Mouse (Mus musculus): ENCODE results near the gene Cd4. TPM values are rescaled to one million over a fixed set of nuclear protein-coding genes. Genes with fewer than 3 reads are reported as not detected.
"Not testable (repeated sequence)": the region's sequence is repeated elsewhere in the genome, so short reads cannot be mapped to it uniquely, and the experiment has no call there.

Cd4 gene
- polyA plus RNA-seq, 1 experiment from 2014 or later: 0.41 TPM

GRCm38 (mm10) chr6:124834512-124835081, 53.4 kb downstream of the Cd4 start:
- Histone ChIP-seq H3K36me3 (0 out of 2 replicates have a peak, but pooled peaks cover 15% of the 10 kb centered on the region), H3K9ac (no peak overlapping the region)
- 76% methylated on average over 6 of the region's 6 CpGs for WGBS

GRCm38 (mm10) chr6:124831649-124832048, 56.4 kb downstream of the Cd4 start:
- ATAC-seq (ENCODE audit: insufficient read depth, low FRiP score, low read depth): no peak
- no peak overlapping the region for H3K27ac ChIP-seq
- 0 out of 2 replicates have a peak, but pooled peaks cover 15% of the 10 kb centered on the region for H3K36me3 ChIP-seq
- H3K4me1 ChIP-seq: peaks cover 15% of the 10 kb centered on the region; the same call in 1 of the 2 replicates
- H3K9ac ChIP-seq: no peak overlapping the region
- H3K9me3 ChIP-seq: no peaks in the 10 kb centered on the region
- H3K4me2 ChIP-seq: no peak overlapping the region
- WGBS: 93% methylated on average over 8 of the region's 8 CpGs
- no peak overlapping the region for H3K4me3 ChIP-seq (replicated peaks)
- no peaks in the 10 kb centered on the region for H3K27me3 ChIP-seq (replicated peaks)

More at GRCm38 (mm10) chr6:124834512-124835081, 53.4 kb downstream of the Cd4 start:
- Histone ChIP-seq H3K4me1 (peaks cover 17% of the 10 kb centered on the region), H3K4me3 (replicated peaks) (no peak overlapping the region), H3K4me2 (no peak overlapping the region), H3K9me3 (no peaks in the 10 kb centered on the region), H3K27me3 (replicated peaks) (no peaks in the 10 kb centered on the region), H3K27ac (peak overlapping the region; percentile 51; the same call in 1 of the 2 replicates)
- no peak for ATAC-seq (ENCODE audit: insufficient read depth, low FRiP score, low read depth)

DNA sequence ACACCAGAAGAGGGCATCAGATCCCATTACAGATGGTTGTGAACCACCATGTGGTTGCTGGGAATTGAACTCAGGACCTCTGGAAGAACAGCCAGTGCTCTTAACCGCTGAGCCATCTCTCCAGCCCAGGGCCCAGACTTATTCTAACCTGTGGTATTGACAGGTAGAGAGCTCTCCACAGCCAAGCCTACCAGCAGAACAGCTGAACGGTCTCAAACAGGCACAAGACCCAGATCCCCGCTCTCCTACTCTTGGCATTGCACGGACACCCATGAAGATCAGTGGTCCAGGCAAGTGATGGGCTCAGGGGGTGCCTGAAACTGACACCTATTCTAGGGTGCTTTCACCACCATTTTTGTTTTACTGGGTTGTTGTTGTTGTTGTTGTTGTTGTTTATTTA, 56.8 kb downstream of the Cd4 start:
- not testable (repeated sequence) for H3K27me3 ChIP-seq (replicated peaks); H3K9me3 ChIP-seq; H3K27ac ChIP-seq; H3K9ac ChIP-seq; ATAC-seq (ENCODE audit: insufficient read depth, low FRiP score, low read depth)
- Histone ChIP-seq H3K4me1 (peaks cover 15% of the 10 kb centered on the region; the same call in 1 of the 2 replicates), H3K4me3 (replicated peaks) (peak overlapping the region; percentile 79), H3K36me3 (0 out of 2 replicates have a peak, but pooled peaks cover 15% of the 10 kb centered on the region), H3K4me2 (peak overlapping the region; percentile 78)
- 92% methylated on average over 4 of the region's 4 CpGs for WGBS

DNA sequence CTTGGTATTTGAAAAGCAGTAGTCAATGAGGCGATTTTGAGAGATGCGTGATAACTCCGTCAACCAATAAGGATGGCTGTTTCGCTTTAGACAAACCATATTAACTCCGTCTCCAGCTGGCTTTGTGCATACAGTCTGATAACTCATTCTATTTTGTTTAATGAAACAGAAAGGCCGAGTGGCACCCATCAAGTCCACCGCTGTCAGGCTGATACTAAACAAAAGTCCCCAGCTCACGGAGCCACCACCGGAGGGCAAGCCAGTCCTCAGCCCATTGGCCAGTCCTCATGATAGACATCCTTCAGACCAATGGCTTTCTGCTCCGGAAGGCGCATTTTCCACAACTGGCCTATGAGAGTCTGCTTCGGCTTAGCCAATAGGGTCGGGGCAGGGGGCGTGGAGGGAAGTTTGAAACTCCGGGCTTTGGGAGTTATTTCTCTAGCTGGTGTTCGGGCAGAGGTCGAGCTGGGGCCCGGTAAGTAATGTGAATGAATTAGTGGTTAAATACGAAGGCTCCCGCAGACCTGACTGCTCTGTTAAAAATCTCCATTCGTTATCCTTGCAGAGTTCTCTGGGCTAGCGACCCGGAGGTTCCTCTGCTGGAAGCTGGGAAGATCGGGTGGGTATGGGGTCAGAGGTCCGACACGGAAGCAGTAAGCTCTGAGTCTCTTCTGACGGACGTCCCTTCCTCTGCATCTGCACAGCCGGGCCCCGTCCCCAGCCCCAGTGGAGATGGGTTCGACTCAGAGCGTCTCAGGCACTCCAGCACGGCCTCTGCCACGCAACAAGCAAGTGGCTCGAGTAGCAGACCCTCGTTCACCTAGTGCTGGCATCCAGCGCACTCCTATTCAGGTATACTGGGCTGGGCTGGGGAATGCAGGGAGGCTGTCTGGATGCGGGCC, 58.0 kb downstream of the Cd4 start:
- peak; percentile 85 for ATAC-seq (ENCODE audit: insufficient read depth, low FRiP score, low read depth)
- peak overlapping the region; percentile 94 for H3K27ac ChIP-seq
- under 1% methylated on average over 38 of the region's 38 CpGs for WGBS
- peaks cover 24% of the 10 kb centered on the region for H3K36me3 ChIP-seq
- no peaks in the 10 kb centered on the region for H3K9me3 ChIP-seq
- no peaks in the 10 kb centered on the region for H3K27me3 ChIP-seq (replicated peaks)
- peak overlapping the region; percentile 79 for H3K4me3 ChIP-seq (replicated peaks)
- peak overlapping the region; percentile 78 for H3K4me2 ChIP-seq
- peak overlapping the region; percentile 52 for H3K9ac ChIP-seq
- H3K4me1 ChIP-seq: peaks cover 15% of the 10 kb centered on the region; the same call in 1 of the 2 replicates

- Histone ChIP-seq H3K27ac (peak within 1 kb of the TSS; percentile 94), H3K36me3 (peaks cover 21% of the 10 kb centered on the region), H3K4me2 (peak within 1 kb of the TSS; percentile 78), H3K9me3 (no peaks in the 10 kb centered on the region), H3K4me3 (replicated peaks) (peak within 1 kb of the TSS; percentile 79), H3K27me3 (replicated peaks) (no peaks in the 10 kb centered on the region), H3K9ac (peak within 1 kb of the TSS; percentile 65), H3K4me1 (peaks cover 15% of the 10 kb centered on the region; the same call in 1 of the 2 replicates)
- WGBS: under 1% methylated on average over 55 of the region's 55 CpGs
- peak; percentile 93 for ATAC-seq (ENCODE audit: insufficient read depth, low FRiP score, low read depth)
Observed at GRCm38 (mm10) chr6:124828868-124829798, 58.9 kb downstream of the Cd4 start, which contains the start of the genes Usp5 and Cdca3. TSS of gene Usp5 (minus strand) at chr6:124829484. TSS of gene Cdca3 (plus strand) at chr6:124829547.

DNA sequence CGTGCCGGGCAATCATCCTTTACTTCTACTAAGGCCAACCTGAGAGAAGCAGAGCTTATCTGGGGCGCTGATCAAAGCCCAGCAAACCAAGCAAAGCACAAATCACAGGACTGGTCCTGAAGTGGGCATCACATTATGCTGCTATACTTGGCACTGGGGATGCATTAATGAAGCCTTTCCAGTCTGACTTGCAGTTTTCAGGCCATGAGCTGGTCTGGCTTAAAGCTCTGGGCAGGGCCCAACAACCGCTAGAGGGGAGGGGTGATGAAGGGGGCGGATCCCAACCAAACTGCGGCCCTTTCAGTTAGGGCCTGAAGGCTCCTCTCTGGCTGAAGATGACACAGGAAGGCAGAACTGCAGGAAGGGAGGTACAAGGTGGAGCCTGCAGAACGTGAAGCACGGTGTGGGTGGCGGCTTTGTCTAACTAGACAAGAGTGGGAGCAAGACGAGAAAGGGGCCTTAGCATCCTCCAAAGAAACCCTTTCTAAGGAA, 59.9 kb downstream of the Cd4 start:
- H3K27me3 ChIP-seq (replicated peaks): no peaks in the 10 kb centered on the region
- peak overlapping the region; percentile 25 for H3K9ac ChIP-seq
- 19% methylated on average over 10 of the region's 10 CpGs for whole genome bisulfite sequencing
- peak overlapping the region; percentile 79 for H3K4me3 ChIP-seq (replicated peaks)
- peak overlapping the region; percentile 56; the same call in 1 of the 2 replicates for H3K27ac ChIP-seq
- H3K4me2 ChIP-seq: peak overlapping the region; percentile 71
- peaks cover 25% of the 10 kb centered on the region for H3K36me3 ChIP-seq
- H3K4me1 ChIP-seq: peaks cover 15% of the 10 kb centered on the region; the same call in 1 of the 2 replicates
- ATAC-seq (ENCODE audit: insufficient read depth, low FRiP score, low read depth): no peak
- H3K9me3 ChIP-seq: no peaks in the 10 kb centered on the region

GRCm38 (mm10) chr6:124822049-124822448, 66.0 kb downstream of the Cd4 start:
- no peak overlapping the region for H3K4me2 ChIP-seq
- H3K4me3 ChIP-seq (replicated peaks): no peak overlapping the region
- ATAC-seq (ENCODE audit: insufficient read depth, low FRiP score, low read depth): no peak
- no peaks in the 10 kb centered on the region for H3K9me3 ChIP-seq
- H3K36me3 ChIP-seq: peaks cover 68% of the 10 kb centered on the region
- no peaks in the 10 kb centered on the region for H3K27me3 ChIP-seq (replicated peaks)
- WGBS: 92% methylated on average over 4 of the region's 4 CpGs
- H3K9ac ChIP-seq: no peak overlapping the region
- H3K4me1 ChIP-seq: no peaks in the 10 kb centered on the region
- no peak overlapping the region for H3K27ac ChIP-seq

GRCm38 (mm10) chr6:124820891-124821290, 67.1 kb downstream of the Cd4 start:
- no peak overlapping the region for H3K9ac ChIP-seq
- no peaks in the 10 kb centered on the region for H3K9me3 ChIP-seq
- H3K27ac ChIP-seq: no peak overlapping the region
- H3K4me1 ChIP-seq: no peaks in the 10 kb centered on the region
- H3K36me3 ChIP-seq: peaks cover 72% of the 10 kb centered on the region
- WGBS: 90% methylated on average over 5 of the region's 5 CpGs
- no peaks in the 10 kb centered on the region for H3K27me3 ChIP-seq (replicated peaks)
- ATAC-seq (ENCODE audit: insufficient read depth, low FRiP score, low read depth): no peak
- no peak overlapping the region for H3K4me3 ChIP-seq (replicated peaks)
- no peak overlapping the region for H3K4me2 ChIP-seq

GRCm38 (mm10) chr6:124817971-124818370, 70.0 kb downstream of the Cd4 start:
- WGBS: 85% methylated on average over 8 of the region's 8 CpGs
- H3K9ac ChIP-seq: no peak overlapping the region
- peaks cover 53% of the 10 kb centered on the region for H3K36me3 ChIP-seq
- H3K27ac ChIP-seq: no peak overlapping the region
- H3K9me3 ChIP-seq: no peaks in the 10 kb centered on the region
- no peak for ATAC-seq (ENCODE audit: insufficient read depth, low FRiP score, low read depth)
- no peak overlapping the region for H3K4me3 ChIP-seq (replicated peaks)
- no peaks in the 10 kb centered on the region for H3K27me3 ChIP-seq (replicated peaks)
- no peak overlapping the region for H3K4me2 ChIP-seq
- peaks cover 9% of the 10 kb centered on the region for H3K4me1 ChIP-seq

GRCm38 (mm10) chr6:124817563-124817962, 70.5 kb downstream of the Cd4 start:
- H3K27me3 ChIP-seq (replicated peaks): no peaks in the 10 kb centered on the region
- peaks cover 53% of the 10 kb centered on the region for H3K36me3 ChIP-seq
- peaks cover 12% of the 10 kb centered on the region for H3K4me1 ChIP-seq
- H3K27ac ChIP-seq: no peak overlapping the region
- no peak overlapping the region for H3K4me2 ChIP-seq
- WGBS: 97% methylated on average over 8 of the region's 8 CpGs
- no peak overlapping the region for H3K9ac ChIP-seq
- H3K9me3 ChIP-seq: no peaks in the 10 kb centered on the region
- H3K4me3 ChIP-seq (replicated peaks): no peak overlapping the region
- ATAC-seq (ENCODE audit: insufficient read depth, low FRiP score, low read depth): no peak

- H3K4me1 ChIP-seq: peaks cover 16% of the 10 kb centered on the region
- no peak overlapping the region for H3K27ac ChIP-seq
- no peak overlapping the region for H3K4me3 ChIP-seq (replicated peaks)
- H3K4me2 ChIP-seq: no peak overlapping the region
- H3K9ac ChIP-seq: no peak overlapping the region
- no peaks in the 10 kb centered on the region for H3K9me3 ChIP-seq
- no peak for ATAC-seq (ENCODE audit: insufficient read depth, low FRiP score, low read depth)
- WGBS: 94% methylated on average over 11 of the region's 11 CpGs
- H3K36me3 ChIP-seq: peaks cover 53% of the 10 kb centered on the region
- no peaks in the 10 kb centered on the region for H3K27me3 ChIP-seq (replicated peaks)
Observed at GRCm38 (mm10) chr6:124817125-124817524, 70.9 kb downstream of the Cd4 start.
